In genomic region chr3:86141886-86142262, GRCm38 (mm10) we compare ENCODE assay signal across 8 mouse cellular contexts. TPM values are rescaled to one million over a fixed set of nuclear protein-coding genes. Genes with fewer than 3 reads are reported as not detected.
DNase-seq lines count a peak whose midpoint lies in the region; ATAC-seq lines count a peak whose summit lies in the region.

No protein-coding gene starts in this region.

- H3K9ac ChIP-seq in heart, embryonic 11.5 days (ENCODE audit: low read depth, low read length) = peak overlapping the region; percentile 100
- peak overlapping the region; percentile 95 for H3K9ac ChIP-seq in forebrain, embryonic 15.5 days (replicated peaks)
- H3K9ac ChIP-seq in midbrain, embryonic 11.5 days (ENCODE audit: low read length) = peak overlapping the region; percentile 97

- H3K36me3 ChIP-seq in heart, embryonic 11.5 days (ENCODE audit: control insufficient read depth, insufficient read depth, low read length) = peaks cover 19% of the 10 kb centered on the region
- H3K36me3 ChIP-seq in forebrain, embryonic 15.5 days = peaks cover 38% of the 10 kb centered on the region
- H3K36me3 ChIP-seq in limb, embryonic 10.5 days = peaks cover 49% of the 10 kb centered on the region
- peaks cover 16% of the 10 kb centered on the region for H3K36me3 ChIP-seq in midbrain, embryonic 11.5 days (ENCODE audit: control insufficient read depth, insufficient read depth, low read length)

- H3K27ac ChIP-seq in heart, embryonic 11.5 days (ENCODE audit: low read depth, low read length) = peak overlapping the region; percentile 85
- peak overlapping the region; percentile 81 for H3K27ac ChIP-seq in forebrain, embryonic 15.5 days (replicated peaks)
- H3K27ac ChIP-seq in limb, embryonic 10.5 days = peak overlapping the region; percentile 99
- peak overlapping the region; percentile 65 for H3K27ac ChIP-seq in midbrain, embryonic 11.5 days (ENCODE audit: low read depth, low read length)

- intact Hi-C loops in heart, postnatal 10 days (cut with DNase I) = no loop called here

- H3K9me3 ChIP-seq in heart, embryonic 11.5 days (replicated peaks; ENCODE audit: control insufficient read depth, low read length) = no peaks in the 10 kb centered on the region
- no peaks in the 10 kb centered on the region for H3K9me3 ChIP-seq in forebrain, embryonic 15.5 days
- no peaks in the 10 kb centered on the region for H3K9me3 ChIP-seq in limb, embryonic 10.5 days (replicated peaks)
- H3K9me3 ChIP-seq in midbrain, embryonic 11.5 days (ENCODE audit: control insufficient read depth, low read length) = no peaks in the 10 kb centered on the region

- peaks cover 10% of the 10 kb centered on the region; the same call in 1 of the 2 replicates for H3K4me1 ChIP-seq in heart, embryonic 11.5 days (ENCODE audit: control insufficient read depth, insufficient read depth, low read length)
- H3K4me1 ChIP-seq in forebrain, embryonic 15.5 days = peaks cover 17% of the 10 kb centered on the region
- peaks cover 19% of the 10 kb centered on the region for H3K4me1 ChIP-seq in limb, embryonic 10.5 days
- H3K4me1 ChIP-seq in midbrain, embryonic 11.5 days (ENCODE audit: control insufficient read depth, insufficient read depth, low read length) = peaks cover 14% of the 10 kb centered on the region

- peak; percentile 36 for ATAC-seq in heart, embryonic 11.5 days (replicated peaks; ENCODE audit: insufficient number of reproducible peaks, low FRiP score, low TSS enrichment)
- ATAC-seq in forebrain, embryonic 15.5 days (replicated peaks) = peak; percentile 51
- peak; percentile 30 for ATAC-seq in midbrain, embryonic 11.5 days (ENCODE audit: low FRiP score)
- ATAC-seq in activated CD4-positive, CD25-positive, alpha-beta regulatory T cell, adult 4 months = no peak

- no peaks in the 10 kb centered on the region for H3K27me3 ChIP-seq in heart, embryonic 11.5 days (ENCODE audit: control insufficient read depth, insufficient read depth, low read length)
- no peaks in the 10 kb centered on the region for H3K27me3 ChIP-seq in forebrain, embryonic 15.5 days
- H3K27me3 ChIP-seq in limb, embryonic 10.5 days (ENCODE audit: low read depth, poor library complexity, severe bottlenecking) = no peaks in the 10 kb centered on the region
- no peaks in the 10 kb centered on the region for H3K27me3 ChIP-seq in midbrain, embryonic 11.5 days (ENCODE audit: control insufficient read depth, insufficient read depth, low read length)

- DNase-seq in heart, postnatal 10 days = no peak
- peak; percentile 63 for DNase-seq in adrenal gland, postnatal 14 days
- no peak for DNase-seq in limb, embryonic 10.5 days (ENCODE audit: low spot score)
- no peak for DNase-seq in midbrain, embryonic 11.5 days (ENCODE audit: low spot score, missing footprints)
- DNase-seq in MN1 (ENCODE audit: low spot score) = no peak

- WGBS in heart, embryonic 11.5 days (ENCODE audit: insufficient replicate concordance) = 0% methylated on average over 18 of the region's 18 CpGs
- WGBS in forebrain, embryonic 15.5 days = under 1% methylated on average over 18 of the region's 18 CpGs
- under 1% methylated on average over 18 of the region's 18 CpGs for WGBS in limb, embryonic 10.5 days
- under 1% methylated on average over 18 of the region's 18 CpGs for WGBS in midbrain, embryonic 11.5 days

- peak overlapping the region; percentile 87 for H3K4me2 ChIP-seq in heart, embryonic 11.5 days
- H3K4me2 ChIP-seq in forebrain, embryonic 15.5 days (replicated peaks) = peak overlapping the region; percentile 62
- H3K4me2 ChIP-seq in midbrain, embryonic 11.5 days = peak overlapping the region; percentile 79

- H3K4me3 ChIP-seq in heart, embryonic 11.5 days (ENCODE audit: low read depth, low read length) = peak overlapping the region; percentile 98
- peak overlapping the region; percentile 75 for H3K4me3 ChIP-seq in forebrain, embryonic 15.5 days
- peak overlapping the region; percentile 98 for H3K4me3 ChIP-seq in limb, embryonic 10.5 days
- peak overlapping the region; percentile 80 for H3K4me3 ChIP-seq in midbrain, embryonic 11.5 days (ENCODE audit: low read depth, low read length)

RNA-seq across cellular contexts. Expression of gene Rps3a1, which starts 0.6 kb away (rescaled TPM):
- polyA plus RNA-seq in heart, embryonic 11.5 days (2014; fragmentation: Nextera tagmentation; extraction: Ambion mirVana) = 950 and 968 TPM in 2 replicates
- 100 to 1,000 TPM; 617 to 667 TPM for total RNA-seq in heart, postnatal 10 days (2021)
- 771 and 936 TPM in 2 replicates for total RNA-seq in adrenal gland, postnatal 14 days (2021)
- 707 and 713 TPM in 2 replicates for polyA plus RNA-seq in forebrain, embryonic 15.5 days (2015; fragmentation: Nextera tagmentation; extraction: Ambion mirVana)
- 1,202 and 1,379 TPM in 2 replicates for polyA plus RNA-seq in limb, embryonic 10.5 days (2016; fragmentation: Nextera tagmentation; extraction: Ambion mirVana)
- polyA plus RNA-seq in midbrain, embryonic 11.5 days (2014; fragmentation: Nextera tagmentation; extraction: Ambion mirVana) = 1,104 and 1,128 TPM in 2 replicates
- 1,000 to 10,000 TPM; 2,716 to 4,539 TPM for polyA plus RNA-seq in activated CD4-positive, CD25-positive, alpha-beta regulatory T cell, adult 4 months (2017; shearing (Covaris generic))
